Mouse (Mus musculus) liver, postnatal 0 days (tissue): ENCODE measurements around the gene Fbxo9. TPM values are rescaled to one million over a fixed set of nuclear protein-coding genes. Genes with fewer than 3 reads are reported as not detected.

ENCODE experiments used
- ATAC-seq: fragments of 200-750 bp; cut with Nextera tagmentation; 2 replicates; pipeline ENCODE4 v1.8.0; 2017; ENCODE audit warnings: mild to moderate bottlenecking, moderate library complexity
- DNase-seq: peaks from one replicate; pipeline ENCODE4 v3.0.0-alpha.2; 2016
- H3K27ac ChIP-seq: fragments of 300-500 bp; sonication (generic); 2 replicates; pipeline ENCODE4 v1.5.1; 2014; ENCODE audit warnings: antibody characterized with exemption, moderate library complexity, mild to moderate bottlenecking, low read depth
- H3K27me3 ChIP-seq: fragments of 300-500 bp; sonication (generic); 2 replicates; pipeline ENCODE4 v1.6.1; 2014; ENCODE audit warnings: low read length, control low read depth, mixed read lengths; ENCODE audit not compliant: insufficient read depth
- H3K36me3 ChIP-seq: fragments of 300-500 bp; sonication (generic); replicated peaks from 2 replicates; pipeline ENCODE4 v1.6.1; 2014; ENCODE audit warnings: mild to moderate bottlenecking, control low read depth, low read length, moderate library complexity, mixed read lengths; ENCODE audit not compliant: insufficient read depth
- H3K4me1 ChIP-seq: fragments of 300-500 bp; sonication (generic); 2 replicates; pipeline ENCODE4 v1.6.1; 2014; ENCODE audit warnings: antibody characterized with exemption, mild to moderate bottlenecking, control low read depth; ENCODE audit not compliant: insufficient read depth
- H3K4me2 ChIP-seq: fragments of 300-500 bp; sonication (generic); 2 replicates; pipeline ENCODE4 v1.6.1; 2014; ENCODE audit warnings: low read depth, mild to moderate bottlenecking, low read length, moderate library complexity, mixed read lengths
- H3K4me3 ChIP-seq: fragments of 300-500 bp; sonication (generic); 2 replicates; pipeline ENCODE4 v1.5.1; 2014; ENCODE audit warnings: low read depth, low read length
- H3K9ac ChIP-seq: fragments of 300-500 bp; sonication (generic); replicated peaks from 2 replicates; pipeline ENCODE4 v1.6.1; 2014; ENCODE audit warnings: mild to moderate bottlenecking, moderate library complexity
- H3K9me3 ChIP-seq: fragments of 300-500 bp; sonication (generic); 2 replicates; pipeline ENCODE4 v1.6.1; 2016; ENCODE audit warnings: mild to moderate bottlenecking, control low read depth, low read length, mixed read lengths
- CTCF ChIP-seq: sonication (generic); IDR thresholded peaks from 2 replicates; pipeline ENCODE4 v1.5.1; 2016; ENCODE audit warnings: antibody characterized with exemption, low read depth
- EP300 ChIP-seq: IDR thresholded peaks from 2 replicates; pipeline ENCODE4 v1.6.1; 2016; ENCODE audit warnings: antibody characterized with exemption, low read depth, mild to moderate bottlenecking
- WGBS: fragments of 180-500 bp; shearing (Covaris S2); extraction: QIAGEN DNeasy Blood & Tissue Kit; methylation state at CpG from one replicate; pipeline ENCODE4 v1.1.7; 2014; ENCODE audit not compliant: insufficient replicate concordance; 5-methylcytosine and 5-hydroxymethylcytosine counted together
- polyA plus RNA-seq: library from polyadenylated mRNA; unstranded; fragments of >200 nt; fragmentation: Nextera tagmentation; extraction: Ambion mirVana; gene quantifications from 2 replicates; pipeline ENCODE4 v1.2.1, GENCODE M21; 2015

Gene Fbxo9
- polyA plus RNA-seq, 1 experiment from 2014 or later: 45.7 TPM

DNA sequence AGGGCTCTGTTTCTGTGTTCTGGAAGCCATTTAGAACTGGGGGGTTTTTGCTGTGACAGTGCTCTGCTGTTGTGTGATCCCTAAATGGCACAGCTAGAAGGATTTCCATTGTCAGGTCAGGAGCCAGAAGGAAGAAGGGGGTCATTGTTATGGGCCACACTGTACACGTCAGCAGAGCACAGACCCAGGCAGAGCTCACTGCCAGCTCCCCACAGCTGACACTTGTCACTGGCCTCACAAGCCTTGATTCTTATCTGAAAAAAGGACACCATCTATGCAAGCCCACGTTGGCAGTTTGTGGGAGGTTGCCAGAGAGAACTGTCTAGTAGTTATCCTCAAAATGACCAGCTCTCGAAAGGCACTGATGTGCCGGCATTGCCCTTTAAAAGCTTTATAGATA lies 37.2 kb upstream of the Fbxo9 start:
- Histone ChIP-seq H3K4me2 (no peak overlapping the region), H3K27me3 (no peaks in the 10 kb centered on the region), H3K4me1 (no peaks in the 10 kb centered on the region), H3K36me3 (peaks cover 5% of the 10 kb centered on the region), H3K9me3 (no peaks in the 10 kb centered on the region), H3K4me3 (no peak overlapping the region), H3K9ac (no peak overlapping the region), H3K27ac (no peak overlapping the region)
- 67% methylated on average over 4 of the region's 4 CpGs for WGBS
- TF ChIP-seq EP300 (no peak), CTCF (no peak)
- DNase-seq (no peak), ATAC-seq (no peak)

DNA sequence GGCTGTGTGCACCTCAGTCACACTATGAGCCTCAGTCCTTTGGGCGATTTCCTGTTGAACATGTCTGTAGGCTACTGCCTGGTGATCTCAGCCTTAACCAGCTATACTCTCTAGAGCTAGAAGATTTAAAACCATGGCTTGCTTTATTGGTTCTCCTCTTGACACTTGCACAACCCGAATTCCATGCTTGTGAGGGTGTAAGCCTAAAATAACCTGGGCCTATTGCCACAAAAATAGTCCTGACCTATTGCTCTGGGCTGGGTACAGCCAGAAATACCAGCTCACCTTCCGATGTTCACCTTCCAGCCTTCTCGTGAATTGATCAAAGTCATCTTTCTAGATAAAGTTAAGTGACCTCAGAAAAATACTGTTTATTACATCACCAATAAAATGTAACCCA lies 30.6 kb upstream of the Fbxo9 start:
- H3K9ac ChIP-seq: no peak overlapping the region
- peaks cover 8% of the 10 kb centered on the region for H3K36me3 ChIP-seq
- TF ChIP-seq EP300: no peak
- TF ChIP-seq CTCF: no peak
- no peak overlapping the region for H3K27ac ChIP-seq
- no peak for DNase-seq
- H3K9me3 ChIP-seq: no peaks in the 10 kb centered on the region
- no peaks in the 10 kb centered on the region for H3K4me1 ChIP-seq
- ATAC-seq: peak; percentile 66
- WGBS: 62% methylated on average over 4 of the region's 4 CpGs
- no peak overlapping the region for H3K4me2 ChIP-seq
- no peaks in the 10 kb centered on the region for H3K27me3 ChIP-seq
- H3K4me3 ChIP-seq: no peak overlapping the region

DNA sequence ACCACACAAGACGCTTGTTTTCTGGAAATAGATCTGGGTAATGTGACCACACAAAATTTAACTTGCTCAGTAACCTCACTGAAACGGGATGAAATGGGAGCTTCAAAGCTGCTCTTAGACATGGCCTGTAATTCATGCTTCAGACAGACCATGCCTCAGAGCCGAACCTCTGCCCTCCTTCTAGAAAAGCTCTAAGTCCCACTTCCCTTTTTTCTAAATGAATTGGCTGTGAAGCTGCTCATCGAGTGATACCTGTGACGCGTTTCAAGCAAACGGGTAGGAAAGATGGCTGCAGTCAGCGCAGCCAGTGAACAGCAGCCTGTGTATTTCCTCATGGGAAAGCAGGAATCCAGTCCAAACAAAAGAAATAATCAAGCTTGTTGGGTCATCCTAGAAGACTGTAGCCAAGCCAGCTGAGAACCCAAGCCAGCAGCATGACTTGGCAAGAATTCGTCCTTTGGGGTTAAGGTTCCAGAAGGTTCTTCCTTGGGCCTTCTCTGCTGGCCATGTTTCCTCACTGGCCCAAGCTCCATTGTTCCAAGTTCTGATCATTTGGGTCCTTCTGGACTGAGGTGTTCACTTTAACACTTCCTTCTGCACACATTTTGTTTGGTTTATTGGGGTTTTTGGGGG lies 29.3 kb upstream of the Fbxo9 start:
- TF ChIP-seq EP300 (no peak), CTCF (no peak)
- Histone ChIP-seq H3K9me3 (no peaks in the 10 kb centered on the region), H3K27me3 (no peaks in the 10 kb centered on the region), H3K4me3 (no peak overlapping the region), H3K4me1 (no peaks in the 10 kb centered on the region), H3K27ac (no peak overlapping the region), H3K36me3 (peaks cover 8% of the 10 kb centered on the region), H3K4me2 (no peak overlapping the region), H3K9ac (no peak overlapping the region)
- no peak for DNase-seq
- ATAC-seq: no peak
- WGBS: 67% methylated on average over 9 of the region's 9 CpGs

DNA sequence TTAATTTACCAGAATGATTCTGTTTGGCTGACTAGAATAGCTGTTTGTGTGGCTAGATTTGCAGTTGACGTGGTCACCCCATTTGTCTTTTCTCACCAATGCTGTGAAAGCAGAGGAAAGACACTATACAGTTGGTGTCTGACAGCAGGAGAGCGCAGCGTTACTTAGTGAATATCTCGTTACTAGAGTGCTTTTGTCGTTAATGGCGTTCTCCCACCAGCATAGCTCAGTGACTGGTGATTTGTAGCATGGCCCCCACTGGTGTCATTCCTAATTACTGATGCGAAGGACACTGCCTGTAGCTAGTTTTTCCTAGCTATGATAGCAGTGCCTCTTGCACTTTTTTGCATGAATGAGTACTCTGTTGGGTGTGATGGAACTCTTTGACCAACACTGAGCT lies 26.8 kb upstream of the Fbxo9 start:
- 86% methylated on average over 7 of the region's 7 CpGs for WGBS
- H3K4me1 ChIP-seq: no peaks in the 10 kb centered on the region
- peaks cover 6% of the 10 kb centered on the region for H3K36me3 ChIP-seq
- H3K9me3 ChIP-seq: no peaks in the 10 kb centered on the region
- DNase-seq: no peak
- no peak overlapping the region for H3K4me2 ChIP-seq
- no peak overlapping the region for H3K27ac ChIP-seq
- TF ChIP-seq EP300: no peak
- no peak for TF ChIP-seq CTCF
- no peak for ATAC-seq
- H3K27me3 ChIP-seq: no peaks in the 10 kb centered on the region
- H3K9ac ChIP-seq: no peak overlapping the region
- no peak overlapping the region for H3K4me3 ChIP-seq

DNA sequence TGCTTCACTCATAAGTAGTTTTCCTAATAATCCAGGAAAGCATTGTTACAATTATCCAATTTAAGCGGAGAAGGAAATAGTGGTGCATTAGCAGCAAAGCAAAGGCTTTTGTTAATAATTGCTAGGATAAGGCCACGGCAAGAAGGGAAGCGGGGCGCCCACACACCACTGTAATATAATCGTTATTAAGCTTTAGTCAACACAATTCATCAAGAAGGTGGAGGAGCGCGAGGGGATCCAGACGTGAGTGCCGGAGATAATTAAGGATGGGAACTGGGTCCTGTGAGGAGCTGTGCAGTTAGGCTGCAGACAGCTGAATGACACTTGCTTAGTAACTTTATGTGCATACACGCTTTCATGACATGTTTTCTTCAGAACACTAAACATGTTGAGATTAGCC lies 17.8 kb upstream of the Fbxo9 start:
- WGBS: 69% methylated on average over 10 of the region's 10 CpGs
- Histone ChIP-seq H3K27ac (no peak overlapping the region), H3K9ac (no peak overlapping the region), H3K9me3 (no peaks in the 10 kb centered on the region), H3K4me1 (peaks cover 10% of the 10 kb centered on the region), H3K4me3 (no peak overlapping the region), H3K27me3 (no peaks in the 10 kb centered on the region), H3K36me3 (no peaks in the 10 kb centered on the region), H3K4me2 (no peak overlapping the region)
- DNase-seq (no peak), ATAC-seq (no peak)
- TF ChIP-seq EP300 (no peak), CTCF (no peak)

DNA sequence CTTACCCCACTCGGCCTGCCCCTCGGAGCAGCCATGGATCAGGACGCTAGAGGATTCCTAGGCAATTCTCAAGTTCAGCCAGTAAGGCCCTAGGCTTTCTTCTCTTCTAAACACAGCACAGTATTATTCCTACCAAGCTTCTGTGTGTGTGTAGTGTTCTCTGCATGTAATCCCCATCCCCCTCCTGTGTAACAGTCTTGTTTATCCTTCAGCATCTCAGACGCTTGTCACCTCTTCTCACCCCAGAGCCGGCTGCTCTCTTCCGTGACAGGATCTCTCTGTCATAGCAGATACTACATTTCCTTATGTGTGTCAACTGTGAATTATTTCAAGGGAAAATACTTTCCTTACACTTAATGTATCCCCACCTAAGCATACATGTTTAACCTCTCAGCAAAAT lies 17.1 kb upstream of the Fbxo9 start:
- Histone ChIP-seq H3K4me3 (no peak overlapping the region), H3K36me3 (no peaks in the 10 kb centered on the region), H3K9ac (no peak overlapping the region), H3K9me3 (no peaks in the 10 kb centered on the region), H3K4me2 (no peak overlapping the region), H3K27me3 (no peaks in the 10 kb centered on the region), H3K4me1 (peaks cover 14% of the 10 kb centered on the region), H3K27ac (no peak overlapping the region)
- no peak for ATAC-seq
- DNase-seq: no peak
- TF ChIP-seq CTCF (no peak), EP300 (no peak)
- WGBS: 77% methylated on average over 6 of the region's 6 CpGs

DNA sequence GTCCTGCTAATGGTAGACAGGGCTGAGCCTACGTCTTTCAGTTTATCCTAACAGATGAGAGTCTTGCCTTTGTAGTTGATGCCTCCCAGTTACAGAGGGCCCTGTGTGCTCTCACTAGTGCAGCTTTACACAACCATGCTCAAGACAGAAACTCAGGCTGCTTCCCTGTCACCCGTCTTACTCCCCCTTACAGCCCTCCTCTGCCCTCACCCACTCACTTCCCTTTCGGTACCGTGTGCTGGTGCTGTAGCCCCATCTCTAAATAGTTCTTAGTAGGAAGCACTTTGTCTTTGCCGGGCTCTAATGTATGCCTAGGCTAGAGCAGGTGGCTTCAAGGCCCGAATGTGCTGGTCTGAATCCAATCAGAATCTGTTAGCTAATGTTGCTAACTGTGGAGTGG lies 15.4 kb upstream of the Fbxo9 start:
- H3K4me3 ChIP-seq: no peak overlapping the region
- H3K9ac ChIP-seq: no peak overlapping the region
- no peaks in the 10 kb centered on the region for H3K27me3 ChIP-seq
- TF ChIP-seq EP300: no peak
- no peak for TF ChIP-seq CTCF
- DNase-seq (no peak), ATAC-seq (no peak)
- H3K36me3 ChIP-seq: no peaks in the 10 kb centered on the region
- H3K9me3 ChIP-seq: no peaks in the 10 kb centered on the region
- WGBS: 64% methylated on average over 6 of the region's 6 CpGs
- H3K4me1 ChIP-seq: peaks cover 14% of the 10 kb centered on the region
- no peak overlapping the region for H3K27ac ChIP-seq
- H3K4me2 ChIP-seq: no peak overlapping the region
